Mouse (Mus musculus) adrenal gland, postnatal 10 days (tissue): Measurements from ENCODE around the gene Nudt3. TPM values are rescaled to one million over a fixed set of nuclear protein-coding genes. Genes with fewer than 3 reads are reported as not detected.

ENCODE experiments used
- DNase-seq: peaks from one replicate; pipeline ENCODE4 v3.0.0; 2021; ENCODE audit warnings: mixed read lengths
- total RNA-seq, 2 experiments: library from RNA; stranded (reverse); gene quantifications; 2 replicates each; pipeline ENCODE4 v1.2.3; 2021

The Nudt3 gene
- total RNA-seq, 2 experiments from 2014 or later: 166 to 171 TPM

GRCm38 (mm10) chr17:27547253-27547868 lies 75.9 kb downstream of the Nudt3 start:
- DNase-seq: peak; percentile 84

- no peak for DNase-seq
Measured at GRCm38 (mm10) chr17:27546574-27547085, 76.7 kb downstream of the Nudt3 start.

- DNase-seq: no peak
Measured at GRCm38 (mm10) chr17:27545991-27546390, 77.3 kb downstream of the Nudt3 start.

GRCm38 (mm10) chr17:27544551-27544950 lies 78.7 kb downstream of the Nudt3 start:
- no peak for DNase-seq

- no peak for DNase-seq
Measured at GRCm38 (mm10) chr17:27541984-27542383, 81.3 kb downstream of the Nudt3 start.

GRCm38 (mm10) chr17:27541261-27541660 lies 82.0 kb downstream of the Nudt3 start:
- DNase-seq: no peak

GRCm38 (mm10) chr17:27534718-27535117 lies 88.6 kb downstream of the Nudt3 start:
- peak; percentile 94 for DNase-seq

- no peak for DNase-seq
Measured at GRCm38 (mm10) chr17:27533354-27533753, 89.9 kb downstream of the Nudt3 start.

GRCm38 (mm10) chr17:27532095-27532494 lies 91.2 kb downstream of the Nudt3 start:
- no peak for DNase-seq

Other genes with a start within 250 kb of the Nudt3 start
- 1 to 10 TPM; 1.9 to 3.5 TPM for gene Grm4, start 102.1 kb downstream of the Nudt3 start, total RNA-seq
- gene Hmga1, start 67.0 kb downstream of the Nudt3 start, total RNA-seq: 10 to 100 TPM; 27.0 to 29.5 TPM
- 10 to 100 TPM; 10.8 to 15.5 TPM for gene AI413582, start 57.7 kb downstream of the Nudt3 start, total RNA-seq
- 1 to 10 TPM in 1 of 2 experiments, not detected in 1; 1.2 TPM for gene RPS10-NUDT3, start 11.7 kb upstream of the Nudt3 start, total RNA-seq
- 1,000 to 10,000 TPM in 1 of 2 experiments, 100 to 1,000 TPM in 1; 973 to 1,027 TPM for gene Rps10, start 13.2 kb upstream of the Nudt3 start, total RNA-seq
- 1 to 10 TPM; 3.2 to 4.6 TPM for gene Pacsin1, start 32.0 kb upstream of the Nudt3 start, total RNA-seq
- not detected for gene Spdef, start 105.5 kb upstream of the Nudt3 start, total RNA-seq
- gene D17Wsu92e, start 197.2 kb upstream of the Nudt3 start, total RNA-seq: 100 to 1,000 TPM; 132 to 137 TPM
- 100 to 1,000 TPM in 1 of 2 experiments, 10 to 100 TPM in 1; 94.8 to 102 TPM for gene Snrpc, start 214.7 kb upstream of the Nudt3 start, total RNA-seq
- gene Uhrf1bp1, start 232.9 kb upstream of the Nudt3 start, total RNA-seq: 10 to 100 TPM; 24.5 to 24.7 TPM